Comparison of ENCODE assay signal across 8 mouse cellular contexts in genomic region chr11:3266079-3266685, GRCm38 (mm10). TPM values are rescaled to one million over a fixed set of nuclear protein-coding genes. Genes with fewer than 3 reads are reported as not detected.
A peak's percentile ranks its signal among the peaks of the same experiment; 100 is the strongest.
DNase-seq lines count a peak whose midpoint lies in the region; ATAC-seq and TF ChIP-seq lines count a peak whose summit lies in the region.

Gene Drg1 (minus strand): TSS chr11:3266415.

- WGBS in heart, embryonic 12.5 days, result under 1% methylated on average over 72 of the region's 72 CpGs
- under 1% methylated on average over 67 of the region's 72 CpGs for WGBS in kidney, postnatal 0 days
- WGBS in liver, embryonic 11.5 days, result under 1% methylated on average over 72 of the region's 72 CpGs
- WGBS in stomach, embryonic 14.5 days, result under 1% methylated on average over 66 of the region's 72 CpGs

- peak within 1 kb of the TSS; percentile 93 for H3K27ac ChIP-seq in heart, embryonic 12.5 days (ENCODE audit: poor library complexity, severe bottlenecking)
- H3K27ac ChIP-seq in kidney, postnatal 0 days, result peak within 1 kb of the TSS; percentile 96
- H3K27ac ChIP-seq in liver, embryonic 11.5 days (ENCODE audit: low read depth, low read length), result peak within 1 kb of the TSS; percentile 89
- peak within 1 kb of the TSS; percentile 95 for H3K27ac ChIP-seq in stomach, embryonic 14.5 days (ENCODE audit: low read length)

- H3K4me2 ChIP-seq in heart, embryonic 12.5 days, result peak within 1 kb of the TSS; percentile 77
- H3K4me2 ChIP-seq in kidney, postnatal 0 days (ENCODE audit: low read length), result peak within 1 kb of the TSS; percentile 68
- peak within 1 kb of the TSS; percentile 93 for H3K4me2 ChIP-seq in liver, embryonic 11.5 days
- peak within 1 kb of the TSS; percentile 74 for H3K4me2 ChIP-seq in stomach, embryonic 14.5 days (replicated peaks; ENCODE audit: low read depth, low read length)

- H3K36me3 ChIP-seq in heart, embryonic 12.5 days, result peaks cover 25% of the 10 kb centered on the region
- H3K36me3 ChIP-seq in kidney, postnatal 0 days (ENCODE audit: insufficient read depth, low read length), result peaks cover 16% of the 10 kb centered on the region; the same call in 1 of the 2 replicates
- peaks cover 21% of the 10 kb centered on the region for H3K36me3 ChIP-seq in liver, embryonic 11.5 days (ENCODE audit: control insufficient read depth, insufficient read depth, low read length)
- peaks cover 26% of the 10 kb centered on the region for H3K36me3 ChIP-seq in stomach, embryonic 14.5 days (ENCODE audit: control insufficient read depth, insufficient read depth, low read length)

- H3K4me1 ChIP-seq in heart, embryonic 12.5 days (replicated peaks), result peaks cover 13% of the 10 kb centered on the region
- H3K4me1 ChIP-seq in kidney, postnatal 0 days (replicated peaks; ENCODE audit: insufficient read depth, low read length), result peaks cover 11% of the 10 kb centered on the region
- peaks cover 9% of the 10 kb centered on the region for H3K4me1 ChIP-seq in liver, embryonic 11.5 days (replicated peaks; ENCODE audit: control insufficient read depth, insufficient read depth, low read length)
- peaks cover 10% of the 10 kb centered on the region for H3K4me1 ChIP-seq in stomach, embryonic 14.5 days (ENCODE audit: control insufficient read depth, insufficient read depth, low read length)

- ATAC-seq in erythroid progenitor cell, adult 5-6 weeks (replicated peaks; ENCODE audit: low FRiP score, poor library complexity, severe bottlenecking), result peak; percentile 99
- ATAC-seq in heart, embryonic 12.5 days (ENCODE audit: insufficient number of reproducible peaks, low FRiP score), result peak; percentile 98
- peak; percentile 98 for ATAC-seq in kidney, postnatal 0 days (replicated peaks; ENCODE audit: low FRiP score, low read depth)
- peak; percentile 99 for ATAC-seq in liver, embryonic 11.5 days (replicated peaks; ENCODE audit: low FRiP score)
- ATAC-seq in stomach, embryonic 14.5 days (ENCODE audit: insufficient number of reproducible peaks, insufficient read depth, low FRiP score, low read depth), result peak; percentile 99

- H3K9me3 ChIP-seq in heart, embryonic 12.5 days (replicated peaks), result no peaks in the 10 kb centered on the region
- H3K9me3 ChIP-seq in kidney, postnatal 0 days (replicated peaks; ENCODE audit: low read length), result no peaks in the 10 kb centered on the region
- no peaks in the 10 kb centered on the region for H3K9me3 ChIP-seq in liver, embryonic 11.5 days (ENCODE audit: control insufficient read depth, low read length)
- no peaks in the 10 kb centered on the region for H3K9me3 ChIP-seq in stomach, embryonic 14.5 days (ENCODE audit: control insufficient read depth, low read depth, low read length)

- no peaks in the 10 kb centered on the region for H3K27me3 ChIP-seq in heart, embryonic 12.5 days (replicated peaks)
- no peaks in the 10 kb centered on the region for H3K27me3 ChIP-seq in kidney, postnatal 0 days (ENCODE audit: insufficient read depth, low read length)
- H3K27me3 ChIP-seq in liver, embryonic 11.5 days (replicated peaks; ENCODE audit: control insufficient read depth, insufficient read depth, low read length), result no peaks in the 10 kb centered on the region
- no peaks in the 10 kb centered on the region for H3K27me3 ChIP-seq in stomach, embryonic 14.5 days (ENCODE audit: control insufficient read depth, insufficient read depth, low read length)

- TF ChIP-seq CTCF in kidney, postnatal 0 days (IDR thresholded peaks at IDR 0.05; ENCODE audit: low read depth), result 0 out of 2 replicates have a peak, but pooled peaks have one; percentile 1

- H3K9ac ChIP-seq in heart, embryonic 12.5 days, result peak within 1 kb of the TSS; percentile 90
- peak within 1 kb of the TSS; percentile 99 for H3K9ac ChIP-seq in kidney, postnatal 0 days (ENCODE audit: low read depth, low read length)
- peak within 1 kb of the TSS; percentile 99 for H3K9ac ChIP-seq in liver, embryonic 11.5 days (ENCODE audit: low read depth, low read length)
- peak within 1 kb of the TSS; percentile 98 for H3K9ac ChIP-seq in stomach, embryonic 14.5 days (replicated peaks; ENCODE audit: low read depth, low read length)

- DNase-seq in CD4-positive helper T cell, adult 2 months (ENCODE audit: low read depth, low spot score), result peak; percentile 94
- DNase-seq in brain, embryonic 18.5 days (ENCODE audit: low read depth, low spot score), result peak; percentile 91
- peak; percentile 98 for DNase-seq in kidney, postnatal 0 days (ENCODE audit: low spot score)
- DNase-seq in liver, embryonic 11.5 days (ENCODE audit: low spot score), result peak; percentile 89
- peak; percentile 94 for DNase-seq in naive thymus-derived CD4-positive, alpha-beta T cell, adult 2 months (ENCODE audit: low read depth)

- peak within 1 kb of the TSS; percentile 74 for H3K4me3 ChIP-seq in heart, embryonic 12.5 days
- H3K4me3 ChIP-seq in kidney, postnatal 0 days (replicated peaks; ENCODE audit: low read depth, low read length), result peak within 1 kb of the TSS; percentile 84
- H3K4me3 ChIP-seq in liver, embryonic 11.5 days (ENCODE audit: low read depth, low read length), result peak within 1 kb of the TSS; percentile 99
- peak within 1 kb of the TSS; percentile 99 for H3K4me3 ChIP-seq in stomach, embryonic 14.5 days (ENCODE audit: low read depth, low read length)

RNA-seq across cellular contexts. Expression of gene Drg1, which starts in this region (rescaled TPM):
- 130 and 148 TPM in 2 replicates for total RNA-seq in erythroid progenitor cell, adult 5-6 weeks (2015; ENCODE audit: low replicate concordance)
- total RNA-seq in erythroid progenitor cell, adult 5-6 weeks (2017; ENCODE audit: low replicate concordance), result 91.5 and 154 TPM in 2 replicates
- polyA plus RNA-seq in heart, embryonic 12.5 days (2016; fragmentation: Nextera tagmentation; extraction: Ambion mirVana), result 159 and 171 TPM in 2 replicates
- 176 and 198 TPM in 2 replicates for polyA plus RNA-seq in kidney, postnatal 0 days (2015; fragmentation: Nextera tagmentation; extraction: Ambion mirVana)
- polyA plus RNA-seq in liver, embryonic 11.5 days (2014; fragmentation: Nextera tagmentation; extraction: Ambion mirVana), result 249 and 261 TPM in 2 replicates
- polyA plus RNA-seq in stomach, embryonic 14.5 days (2014; fragmentation: Nextera tagmentation; extraction: Ambion mirVana), result 200 and 211 TPM in 2 replicates

Comparison
In these comparisons a context has a peak if more than half of its experiments do, and no peak if none do; other contexts are left out.
1. Peak in every context shown above with its lines: DNase-seq, ATAC-seq, H3K4me3 ChIP-seq and H3K27ac ChIP-seq.